Mouse (Mus musculus): Measurements from ENCODE around the gene Trnau1ap.
"Not testable (repeated sequence)": the region's sequence is repeated elsewhere in the genome, so short reads cannot be mapped to it uniquely, and the experiment has no call there.

Trnau1ap gene

DNA sequence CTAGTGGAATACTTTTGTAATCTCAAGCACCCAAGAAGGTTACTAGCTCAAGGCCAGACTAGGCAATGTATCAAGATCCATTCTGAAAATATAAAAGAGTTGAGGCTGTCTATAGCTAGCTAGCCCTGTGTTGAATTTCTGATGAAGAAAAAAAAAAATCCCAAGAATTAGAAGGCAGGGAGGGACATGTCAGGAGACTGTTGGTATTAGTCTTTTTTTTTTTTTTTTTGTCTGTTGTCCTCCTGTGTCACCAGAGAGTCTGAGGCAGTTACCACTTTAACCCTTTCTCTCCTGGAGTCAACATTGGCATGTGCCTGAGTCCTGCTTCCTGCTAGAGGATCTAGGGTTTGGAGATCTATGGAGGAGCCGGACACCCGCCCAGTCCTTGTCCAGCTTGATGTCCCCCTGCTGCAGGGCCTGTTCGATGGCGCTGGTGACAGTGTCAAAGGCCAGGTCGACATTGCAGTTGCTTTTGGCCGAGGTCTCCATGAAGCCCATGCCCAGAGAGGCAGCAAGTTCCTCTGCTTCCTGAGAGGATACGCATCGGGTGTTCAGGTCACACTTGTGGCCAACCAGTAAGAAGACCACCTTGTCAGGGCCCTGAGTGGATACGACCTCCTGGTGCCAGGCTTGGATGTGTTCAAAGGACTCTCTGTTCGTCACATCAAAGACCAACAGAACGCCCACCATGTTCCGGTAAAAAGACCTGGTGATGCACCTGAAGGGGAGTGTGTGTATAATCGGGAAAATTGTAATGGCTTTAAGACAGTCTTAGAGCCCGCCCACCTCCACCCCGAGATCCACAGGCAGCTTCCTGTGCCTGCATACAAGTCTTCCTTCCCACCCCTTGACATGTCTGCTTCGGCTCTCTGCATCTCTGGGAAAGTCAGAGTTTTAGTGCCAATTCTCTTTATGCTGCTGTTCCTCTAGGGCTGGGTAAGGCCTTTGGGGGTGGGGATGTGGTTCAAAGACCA, 27.1 kb downstream of the Trnau1ap start:
- DNase-seq (ENCODE audit: low read depth, low spot score): peak; percentile 53

DNA sequence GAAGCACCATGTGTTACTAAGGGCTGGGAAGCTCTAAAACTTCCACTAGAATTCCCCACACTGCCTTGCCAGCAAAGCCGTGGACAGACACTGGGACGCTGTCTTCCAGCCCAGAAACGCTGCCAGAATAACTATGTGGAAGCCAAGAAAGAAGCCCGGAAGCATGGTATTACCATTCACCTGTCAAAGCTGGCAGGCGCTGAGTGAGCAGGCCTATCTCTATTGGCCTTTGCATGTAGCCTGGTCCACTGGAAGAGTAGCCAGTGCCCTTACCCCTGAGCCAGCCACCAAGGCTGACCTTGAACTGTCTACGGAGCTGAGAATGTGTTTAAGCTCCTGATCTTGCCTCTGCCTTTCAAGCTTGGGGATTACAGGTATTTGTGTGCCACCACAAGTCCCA, 27.9 kb downstream of the Trnau1ap start:
- no peak for DNase-seq (ENCODE audit: low read depth, low spot score)

DNA sequence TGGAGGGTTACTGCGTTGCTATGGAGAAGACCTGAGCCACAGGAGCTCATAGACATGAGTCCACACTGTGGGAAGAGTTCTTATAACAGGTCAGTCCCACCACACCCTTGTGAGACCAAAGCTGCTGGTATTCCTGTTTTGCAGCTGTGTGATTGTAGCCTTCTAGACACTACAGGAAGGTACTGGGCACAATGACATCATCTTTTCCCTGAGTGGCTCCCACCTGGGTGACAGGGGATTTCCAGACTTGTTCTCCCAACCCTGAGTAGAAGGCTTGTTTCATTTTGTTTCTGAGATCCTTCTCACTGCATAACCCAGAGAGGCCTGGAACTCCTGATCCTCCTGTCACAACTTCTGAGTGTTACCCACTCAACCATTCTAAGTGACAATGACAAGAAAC, 29.5 kb downstream of the Trnau1ap start:
- no peak for DNase-seq (ENCODE audit: low read depth, low spot score)

DNA sequence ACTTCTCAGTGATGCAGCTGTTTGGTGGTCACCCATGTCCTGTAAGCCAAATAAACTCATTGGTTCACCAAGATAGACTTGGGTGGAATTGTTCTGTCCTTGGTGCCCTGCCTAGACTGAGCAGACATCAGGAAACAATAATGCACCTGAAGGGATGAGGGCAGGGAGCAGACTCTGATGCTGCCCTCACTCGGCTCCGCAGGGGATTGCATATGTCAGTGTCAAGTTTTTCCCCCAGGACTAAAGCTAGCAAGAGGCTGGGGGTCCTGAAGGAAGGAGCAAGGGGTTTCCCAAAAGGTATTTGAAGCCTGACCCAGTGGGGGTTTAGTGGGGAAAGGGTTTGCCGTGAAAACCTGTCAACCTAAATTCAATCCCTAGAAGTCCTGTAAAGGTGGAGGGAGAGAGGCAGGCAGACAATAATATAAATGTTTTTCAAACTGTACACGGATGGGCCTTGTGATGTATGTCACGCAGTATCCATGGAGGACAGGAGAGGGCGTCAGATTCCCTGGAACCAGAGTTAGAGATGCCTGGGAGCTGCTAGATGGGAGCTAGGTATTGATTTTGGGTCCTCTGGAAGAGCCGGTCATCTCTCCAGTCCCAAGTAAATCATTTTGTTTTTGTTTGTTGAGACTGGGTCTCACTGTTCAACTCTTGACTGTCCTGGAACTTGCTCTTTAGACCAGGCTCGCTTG, 33.5 kb downstream of the Trnau1ap start:
- DNase-seq (ENCODE audit: low read depth, low spot score): no peak

DNA sequence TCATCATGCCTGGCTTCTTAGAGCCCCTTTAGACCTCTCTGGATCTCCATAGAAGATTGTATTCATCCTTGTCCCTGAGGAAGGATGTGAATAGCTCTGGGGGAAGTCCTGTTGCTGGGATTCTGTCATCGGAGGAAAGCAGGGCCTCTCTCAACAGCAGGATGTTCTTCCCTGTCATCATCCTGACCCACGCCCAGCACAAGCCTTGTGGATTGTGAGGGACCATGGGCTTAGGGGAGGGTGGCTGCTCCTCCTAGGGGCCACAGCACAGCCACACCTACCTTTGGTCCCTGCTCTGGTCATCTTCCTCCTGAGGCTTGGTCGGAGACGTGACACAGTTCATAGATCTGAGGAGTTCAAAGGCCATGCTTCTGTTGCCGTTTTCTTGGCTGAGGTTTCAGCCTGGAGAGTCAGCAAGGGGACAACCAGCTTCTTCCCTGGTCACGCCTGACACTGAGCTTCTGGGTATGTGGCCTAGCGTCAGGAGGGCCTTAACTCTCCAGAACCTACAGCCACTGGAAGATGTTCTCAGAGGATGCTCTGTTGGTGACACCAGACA, 35.6 kb downstream of the Trnau1ap start:
- no peak for DNase-seq (ENCODE audit: low read depth, low spot score)

DNA sequence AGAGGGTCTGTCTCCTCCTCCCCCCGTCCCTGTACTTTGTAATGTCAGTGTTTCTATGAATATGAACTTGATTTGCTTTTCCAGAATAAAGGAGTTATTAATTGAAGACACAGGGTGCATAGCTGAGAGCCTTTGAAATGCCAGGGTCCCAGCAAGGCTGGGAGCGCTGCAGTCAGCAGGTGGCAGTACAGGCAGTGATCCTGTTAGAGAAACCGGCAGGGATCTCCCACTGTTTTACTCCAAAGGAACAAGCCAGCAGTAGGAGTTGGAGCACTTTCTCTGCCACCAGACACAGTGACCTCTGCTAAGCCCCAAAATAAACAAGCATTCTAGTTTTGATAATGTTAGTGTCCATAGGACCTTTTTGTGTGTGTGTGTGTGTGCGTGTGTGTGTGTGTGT, 36.4 kb downstream of the Trnau1ap start:
- peak; percentile 38 for DNase-seq (ENCODE audit: low read depth, low spot score)

DNA sequence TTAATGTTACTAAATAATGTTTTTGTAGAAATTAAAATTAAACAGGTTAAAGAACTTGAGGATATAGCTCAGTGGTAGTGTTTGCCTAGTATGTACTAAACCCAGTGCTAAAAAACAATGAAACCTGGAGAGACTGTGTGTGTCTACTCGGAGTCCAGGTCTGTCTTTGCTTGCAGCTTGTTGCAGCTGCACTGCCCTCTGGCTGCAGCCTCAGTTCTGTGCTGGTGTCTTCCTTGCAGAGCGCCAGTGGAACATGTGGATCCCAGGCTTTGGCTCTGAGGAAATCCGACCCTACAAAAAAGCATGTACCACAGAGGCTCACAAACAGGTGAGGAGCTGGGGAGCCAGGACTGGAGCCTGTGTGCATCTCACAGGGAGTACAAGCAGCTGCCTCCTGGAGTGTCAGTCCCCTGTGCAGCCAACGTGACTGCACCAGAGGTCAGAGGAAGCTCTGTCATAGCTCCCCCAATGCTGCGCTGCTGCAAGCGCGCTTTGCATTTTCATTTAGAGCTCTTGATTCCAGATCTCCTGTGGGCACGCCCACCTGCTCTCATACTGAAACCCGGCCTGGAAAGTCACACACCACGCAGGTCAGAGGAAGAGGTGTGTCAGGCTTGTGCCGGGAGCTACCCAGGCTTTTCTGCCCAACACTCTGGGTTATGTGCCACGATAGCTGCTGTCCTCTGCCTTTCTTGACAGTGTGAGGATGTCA, 37.6 kb downstream of the Trnau1ap start:
- no peak for DNase-seq (ENCODE audit: low read depth, low spot score)

DNA sequence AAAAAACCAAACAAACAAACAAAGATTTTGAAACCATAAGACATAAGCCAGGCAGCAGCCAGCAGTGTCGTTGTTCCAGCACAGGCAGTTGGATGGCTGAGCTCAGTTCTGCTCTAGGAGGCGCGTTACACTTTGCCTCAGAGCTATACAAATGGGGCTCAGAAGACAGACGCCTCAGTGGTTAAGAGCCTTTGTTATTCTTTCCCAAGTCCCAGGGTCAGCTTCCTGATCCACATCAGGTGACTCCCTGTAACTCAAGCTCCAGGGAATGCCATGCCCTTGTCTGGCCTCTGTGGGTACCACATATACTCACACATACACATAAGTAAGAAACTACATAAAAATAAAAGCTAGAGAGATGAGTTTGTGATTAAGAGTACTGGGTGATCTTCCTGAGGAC, 38.3 kb downstream of the Trnau1ap start:
- DNase-seq (ENCODE audit: low read depth, low spot score): no peak

DNA sequence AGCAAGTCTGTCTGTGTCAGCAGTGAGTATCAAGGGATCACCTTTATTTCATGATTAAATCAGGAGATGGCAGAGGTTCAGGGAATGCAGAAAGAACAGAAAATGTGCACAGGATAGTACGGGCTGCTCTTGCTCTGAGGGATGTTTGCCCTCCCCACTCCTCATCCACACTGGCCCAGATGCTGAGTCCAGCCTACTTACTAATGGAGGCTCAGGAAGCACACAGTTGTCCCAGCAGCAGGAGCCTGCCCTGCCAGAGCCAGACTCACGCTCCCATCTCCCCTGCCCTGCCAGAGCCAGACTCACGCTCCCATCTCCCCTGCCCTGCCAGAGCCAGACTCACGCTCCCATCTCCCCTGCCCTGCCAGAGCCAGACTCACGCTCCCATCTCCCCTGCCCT, 40.5 kb downstream of the Trnau1ap start:
- not testable (repeated sequence) for DNase-seq (ENCODE audit: low read depth, low spot score)

DNA sequence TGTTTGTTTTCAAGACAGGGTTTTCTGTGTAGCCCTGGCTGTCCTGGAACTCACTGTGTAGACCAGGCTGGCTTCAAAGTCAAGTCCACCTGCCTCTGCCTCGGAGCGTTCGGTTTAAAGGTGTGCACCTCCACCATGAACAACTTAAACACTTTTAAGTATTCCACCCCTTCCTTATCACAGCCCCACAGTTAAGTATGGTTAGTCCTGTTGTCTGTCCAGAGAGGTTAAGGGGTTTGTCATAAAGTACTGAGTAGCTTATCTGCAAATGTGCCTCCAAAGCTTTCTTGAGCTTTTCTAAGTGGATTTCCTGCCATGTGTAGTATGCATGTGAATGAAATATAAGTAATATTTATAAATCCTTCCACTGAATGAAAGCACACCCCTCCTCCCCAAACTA, 53.4 kb downstream of the Trnau1ap start:
- no peak for DNase-seq (ENCODE audit: low read depth, low spot score)

DNA sequence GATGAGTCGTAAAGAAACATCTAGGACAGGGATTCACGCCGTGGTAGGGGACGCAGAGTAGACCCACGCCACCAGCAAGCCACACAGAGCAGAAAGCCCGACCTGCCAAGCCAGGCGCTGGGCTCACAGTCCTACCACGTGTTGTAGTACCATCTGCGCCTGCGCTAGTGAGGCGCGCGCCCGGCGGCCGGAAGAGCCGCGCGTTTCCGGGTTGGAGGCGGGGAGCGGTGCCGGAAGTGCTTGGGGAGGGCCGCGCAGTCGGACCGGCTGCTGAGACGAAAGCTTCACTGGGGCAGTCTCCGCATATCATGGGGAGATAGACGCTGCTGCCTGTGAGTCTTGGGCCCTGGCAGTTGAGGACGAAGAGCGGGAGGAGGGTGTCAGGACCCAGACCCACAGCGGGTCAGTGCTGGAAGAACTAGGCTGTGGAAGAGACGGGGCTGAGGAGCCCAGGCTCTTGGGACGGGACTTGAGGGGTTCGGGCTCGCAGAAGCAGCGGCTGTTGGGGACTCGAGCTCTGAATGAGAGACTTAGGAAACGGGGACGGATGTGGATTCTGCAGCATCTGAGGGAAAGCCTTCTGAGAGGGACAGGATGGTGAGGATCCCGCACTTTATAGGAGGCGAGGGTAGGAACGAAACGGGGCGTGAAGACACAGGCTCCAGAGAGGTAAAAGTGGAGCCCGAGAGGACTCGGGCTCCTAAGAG, 55.0 kb downstream of the Trnau1ap start, which contains the start of gene Taf12:
Gene Taf12, plus strand, starts transcription at position 220 of the 707 bp plus-strand sequence.
- DNase-seq (ENCODE audit: low read depth, low spot score): peak; percentile 89

DNA sequence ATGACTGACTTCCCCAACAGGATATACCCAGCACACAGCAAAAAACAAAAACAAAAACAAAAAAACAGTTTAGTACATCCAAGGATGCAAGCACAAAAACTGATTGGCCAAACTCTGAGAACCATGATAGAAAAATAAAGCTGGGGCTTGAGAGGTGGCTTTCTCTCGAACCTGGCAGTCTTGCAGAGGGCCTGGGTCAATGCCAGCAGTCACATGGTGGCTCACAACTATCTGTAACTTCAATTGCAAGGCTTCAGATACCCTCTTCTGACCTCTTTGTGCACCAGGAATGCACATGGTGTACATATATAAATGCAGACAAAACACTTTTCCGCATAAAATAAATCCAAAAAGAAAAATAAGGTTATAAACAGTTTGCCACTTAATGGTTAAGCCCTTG, 56.2 kb downstream of the Trnau1ap start:
- peak; percentile 45 for DNase-seq (ENCODE audit: low read depth, low spot score)

DNA sequence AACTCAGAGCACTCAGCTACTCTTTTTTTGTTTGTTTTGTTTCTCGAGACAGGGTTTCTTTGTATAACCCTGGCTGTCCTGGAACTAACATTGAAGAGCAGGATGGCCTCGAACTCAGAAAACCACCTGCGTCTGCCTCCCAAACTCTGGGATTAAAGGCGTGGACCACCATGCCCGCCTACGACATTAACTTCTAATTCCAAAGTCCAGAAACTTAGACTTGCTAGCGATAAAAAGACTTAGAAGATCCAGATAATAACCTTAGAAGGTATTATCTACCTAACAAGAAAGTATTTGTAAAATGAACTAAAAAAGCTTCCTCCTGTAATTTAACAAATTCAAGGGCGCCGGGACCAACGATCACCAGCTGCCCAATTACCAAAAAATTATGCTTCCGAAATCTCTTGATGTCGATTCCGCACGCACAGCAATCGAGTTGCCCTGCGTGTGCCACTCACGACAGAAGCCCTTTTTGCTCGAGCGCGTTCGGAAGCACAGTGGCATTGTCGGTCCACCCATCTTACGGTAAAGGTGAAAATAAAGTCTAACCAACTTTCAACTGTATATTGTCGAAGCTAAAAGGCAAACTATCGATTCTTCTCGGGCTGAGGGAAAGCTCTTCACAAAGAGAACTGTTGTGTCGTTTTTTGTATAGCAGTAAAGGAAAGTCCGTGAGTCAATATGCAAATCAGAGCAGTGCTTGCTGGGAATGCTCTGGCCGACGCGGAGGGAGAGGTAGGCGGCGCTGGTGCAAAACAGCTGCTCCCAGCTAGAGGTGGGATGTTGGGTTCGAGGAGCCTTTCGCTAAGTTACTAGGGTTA, 59.4 kb downstream of the Trnau1ap start:
- DNase-seq (ENCODE audit: low read depth, low spot score): peak; percentile 97

DNA sequence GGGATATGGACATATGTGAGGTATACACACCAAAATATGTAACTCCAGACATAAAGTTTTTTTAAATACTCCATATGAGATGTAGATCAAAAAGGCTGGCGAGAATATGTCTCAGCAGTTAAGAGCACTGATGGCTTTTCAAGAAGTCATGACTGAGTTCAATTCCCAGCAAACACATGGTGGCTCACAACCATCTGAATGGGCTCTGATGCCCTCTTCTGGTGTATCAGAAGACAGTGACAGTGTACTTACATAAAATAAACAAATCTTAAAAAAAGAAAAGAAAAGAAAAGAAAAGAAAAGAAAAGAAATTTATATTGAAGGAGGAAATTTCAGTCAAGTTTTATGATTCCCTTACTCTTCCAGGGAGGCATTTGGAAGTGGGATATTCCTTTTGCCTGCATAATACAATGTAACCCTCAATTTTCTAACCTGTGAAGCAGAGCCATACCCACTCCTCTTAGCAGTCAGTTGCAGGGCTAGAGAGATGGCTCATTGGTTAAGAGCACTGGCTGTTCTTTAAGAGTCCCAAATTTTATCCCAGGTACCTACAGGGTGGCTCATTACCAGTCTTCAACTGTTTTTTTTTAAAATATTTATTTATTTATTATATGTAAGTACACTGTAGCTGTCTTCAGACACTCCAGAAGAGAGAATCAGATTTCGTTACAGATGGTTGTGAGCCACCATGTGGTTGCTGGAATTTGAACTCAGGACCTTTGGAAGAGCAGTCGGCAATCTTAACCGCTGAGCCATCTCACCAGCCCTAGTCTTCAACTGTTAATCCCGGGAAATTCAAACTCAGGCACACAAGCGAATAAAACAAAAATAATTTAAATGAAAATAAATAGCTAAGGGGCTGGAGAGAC, 60.2 kb downstream of the Trnau1ap start:
- peak; percentile 74 for DNase-seq (ENCODE audit: low read depth, low spot score)

DNA sequence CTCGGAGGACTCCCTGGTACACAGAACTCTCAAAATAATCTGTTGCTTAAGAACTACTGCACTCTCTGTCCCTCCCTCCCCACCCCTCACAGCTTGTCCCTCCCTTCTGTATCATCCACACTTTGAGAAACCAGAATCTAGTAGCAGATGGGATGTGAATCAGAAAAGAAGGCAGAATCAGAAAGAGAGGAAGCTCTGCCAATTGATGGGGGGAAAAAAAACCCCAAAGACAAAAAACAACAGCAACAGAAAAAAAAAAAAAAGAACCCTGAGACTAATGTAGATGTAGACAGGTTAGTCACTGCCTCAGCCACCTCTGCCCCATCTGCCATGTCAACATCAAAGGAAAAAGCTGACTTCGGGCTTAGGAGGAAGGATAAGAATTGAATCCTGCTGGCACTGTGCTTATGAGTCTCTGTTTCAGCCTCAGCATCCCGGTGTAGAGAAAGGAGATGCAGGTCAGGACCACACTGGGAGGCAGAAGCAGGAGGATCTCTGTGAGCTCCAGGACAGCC, 62.4 kb downstream of the Trnau1ap start:
- DNase-seq (ENCODE audit: low read depth, low spot score): no peak

DNA sequence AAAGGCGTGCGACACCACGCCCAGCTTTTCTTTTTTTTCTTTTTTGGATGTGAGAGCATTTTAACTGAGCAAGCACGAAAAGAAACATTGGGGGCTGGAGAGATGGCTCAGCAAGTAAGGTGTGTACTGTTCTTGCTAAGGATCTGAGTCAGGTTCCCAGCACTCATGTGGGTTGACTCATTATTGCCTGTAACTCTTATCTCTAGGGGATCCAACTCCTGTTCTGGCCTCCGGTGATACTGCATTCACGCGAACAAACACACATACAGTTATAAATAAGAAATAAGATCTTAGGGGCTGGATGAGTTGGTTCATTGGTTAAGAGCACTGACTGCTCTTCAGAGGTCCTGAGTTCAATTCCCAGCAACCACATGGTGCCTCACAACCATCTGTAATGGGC, 66.0 kb downstream of the Trnau1ap start:
- DNase-seq (ENCODE audit: low read depth, low spot score): peak; percentile 18

DNA sequence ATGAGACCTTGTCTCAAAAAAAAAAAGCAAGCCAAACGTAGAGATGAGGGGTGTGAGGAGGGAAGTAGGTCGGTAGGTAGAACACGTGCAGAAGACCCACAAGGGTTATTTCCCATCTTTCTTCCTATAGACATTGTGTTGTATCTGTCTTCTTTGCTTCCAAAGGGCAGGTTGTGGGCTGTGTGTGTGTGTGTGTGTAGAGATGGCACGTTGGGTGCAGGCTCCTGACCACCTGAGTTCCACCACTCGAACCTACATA, 67.1 kb downstream of the Trnau1ap start:
- DNase-seq (ENCODE audit: low read depth, low spot score): no peak
